Mouse (Mus musculus): ENCODE measurements around the gene Dvl1. TPM values are rescaled to one million over a fixed set of nuclear protein-coding genes. Genes with fewer than 3 reads are reported as not detected.

Dvl1 gene
- total RNA-seq, 2 experiments from 2014 or later, result 96.4 to 99.6 TPM

DNA sequence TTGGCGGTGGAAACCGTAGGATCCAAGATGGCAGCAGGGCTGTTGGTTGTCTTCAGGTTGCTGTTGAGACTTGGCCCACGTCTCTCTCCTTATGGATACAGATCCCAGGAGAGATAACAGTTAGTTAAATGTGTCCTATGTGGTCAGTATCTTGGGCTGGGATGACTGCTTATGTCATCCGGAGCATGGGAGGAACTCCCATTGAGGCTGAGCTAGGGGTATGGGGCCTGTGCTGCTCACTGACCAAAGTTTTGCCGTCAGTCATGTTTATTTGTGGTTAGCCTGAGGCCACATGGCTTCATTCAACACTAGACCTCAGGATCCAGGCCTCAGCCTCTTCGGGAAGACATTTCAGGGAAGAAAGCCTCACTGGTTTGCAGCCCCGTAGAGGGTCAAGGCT lies 24.2 kb downstream of the Dvl1 start:
- DNase-seq, result no peak

DNA sequence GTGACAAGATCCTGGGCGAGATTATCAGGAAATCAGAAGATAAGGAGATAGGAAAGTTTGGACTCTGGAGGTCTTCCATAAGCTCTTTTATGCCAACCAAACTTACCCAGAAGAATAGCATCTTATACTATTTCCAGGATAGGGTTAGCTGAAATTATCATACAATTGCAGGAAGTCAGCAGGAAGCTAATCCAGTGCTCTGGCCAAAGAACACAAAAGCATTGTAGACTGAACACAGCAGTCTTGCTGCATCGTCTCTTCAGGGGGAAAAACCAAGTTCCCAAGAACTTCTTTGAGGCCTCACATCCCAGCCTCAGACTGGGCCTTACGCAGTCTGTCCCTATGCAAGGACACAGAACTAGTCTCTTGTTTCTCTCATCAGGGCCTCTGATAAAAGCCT lies 36.4 kb downstream of the Dvl1 start:
- DNase-seq, result no peak

DNA sequence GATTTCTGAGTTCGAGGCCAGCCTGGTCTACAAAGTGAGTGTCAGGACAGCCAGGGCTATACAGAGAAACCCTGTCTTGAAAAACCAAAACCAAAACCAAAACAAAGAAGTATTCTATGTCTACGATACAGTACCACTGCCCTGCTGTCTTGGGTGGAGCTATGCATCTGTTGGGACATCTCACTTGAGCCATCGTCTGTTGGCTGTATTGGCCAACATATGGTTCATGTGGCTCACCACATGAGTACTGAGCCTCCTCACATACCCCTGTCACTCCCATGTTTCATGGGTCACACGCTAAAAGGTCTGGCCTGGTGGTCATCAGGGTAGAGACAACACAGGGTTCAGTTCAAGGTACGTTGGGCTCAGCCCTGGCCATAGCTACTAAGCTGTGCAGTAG lies 39.1 kb downstream of the Dvl1 start:
- no peak for DNase-seq

DNA sequence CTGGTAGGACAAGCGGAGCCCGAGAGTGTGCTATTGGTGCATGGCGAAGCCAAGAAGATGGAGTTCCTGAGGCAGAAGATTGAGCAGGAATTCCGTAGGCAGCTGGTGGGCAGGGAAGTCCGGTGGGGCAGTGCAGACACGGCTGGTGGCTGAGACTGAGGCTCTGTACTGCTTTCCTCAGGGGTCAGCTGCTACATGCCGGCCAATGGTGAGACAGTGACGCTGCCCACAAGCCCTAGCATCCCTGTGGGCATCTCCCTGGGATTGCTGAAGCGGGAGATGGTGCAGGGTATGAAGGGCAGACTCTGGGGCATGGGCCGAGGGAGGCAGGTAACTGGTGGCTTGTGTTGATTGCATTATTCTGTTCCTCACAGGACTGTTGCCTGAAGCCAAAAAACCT lies 40.5 kb downstream of the Dvl1 start:
- no peak for DNase-seq

DNA sequence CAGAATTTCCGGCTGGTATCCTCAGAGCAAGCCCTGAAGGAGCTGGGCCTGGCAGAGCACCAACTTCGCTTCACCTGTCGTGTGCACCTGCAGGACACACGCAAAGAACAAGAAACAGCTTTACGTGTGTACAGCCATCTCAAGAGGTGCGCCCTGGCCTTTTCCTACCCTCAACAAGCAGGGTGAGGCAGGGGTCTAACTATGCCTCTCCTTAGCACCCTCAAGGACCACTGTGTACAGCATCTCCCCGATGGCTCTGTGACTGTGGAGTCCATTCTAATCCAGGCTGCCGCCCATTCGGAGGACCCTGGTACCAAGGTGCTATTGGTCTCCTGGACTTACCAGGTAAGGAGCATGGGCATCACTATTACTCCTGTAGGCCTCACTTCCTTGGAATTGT lies 41.0 kb downstream of the Dvl1 start:
- DNase-seq, result no peak

DNA sequence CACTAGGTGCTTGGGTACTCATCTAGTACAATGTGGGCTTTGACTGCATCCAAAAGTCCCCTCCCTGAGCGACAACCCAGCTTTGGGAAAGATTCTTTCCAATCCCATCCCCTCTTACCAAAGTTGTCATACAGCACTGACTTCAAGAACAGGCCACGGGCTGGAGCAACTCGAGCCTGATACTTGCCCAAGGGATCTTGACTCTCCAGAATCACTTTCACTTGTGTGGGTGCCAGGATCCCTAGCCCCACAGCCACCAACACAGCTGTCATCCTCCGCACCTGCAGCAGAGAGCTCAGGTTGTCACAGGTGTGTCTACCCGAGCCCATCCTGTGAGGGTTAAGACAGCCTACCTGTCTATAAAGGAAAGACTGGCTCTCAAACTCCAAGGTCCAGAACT lies 42.1 kb downstream of the Dvl1 start:
- no peak for DNase-seq

DNA sequence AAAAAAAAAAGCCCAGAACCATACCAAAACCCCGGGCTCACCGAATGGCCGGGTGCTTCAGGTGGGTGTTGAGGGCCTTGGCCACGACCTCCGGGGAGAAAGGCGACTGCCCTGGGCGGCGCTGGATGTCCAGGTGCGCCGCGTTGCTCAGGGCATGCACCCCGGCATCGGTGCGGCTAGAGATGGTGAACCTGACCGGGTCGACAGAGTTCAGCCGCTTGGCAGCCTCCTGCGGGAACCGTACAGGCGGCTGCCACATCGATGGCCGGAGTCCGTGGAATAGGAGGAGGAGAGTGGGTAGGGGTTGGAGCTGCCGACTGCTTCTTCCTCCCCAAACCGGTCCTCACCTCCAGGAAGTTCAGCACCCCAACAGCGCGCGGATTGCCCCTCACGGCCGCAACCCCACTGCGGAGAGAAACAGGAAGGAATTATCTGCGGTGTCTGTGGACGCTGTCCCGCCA lies 43.8 kb downstream of the Dvl1 start:
- peak; percentile 31 for DNase-seq

DNA sequence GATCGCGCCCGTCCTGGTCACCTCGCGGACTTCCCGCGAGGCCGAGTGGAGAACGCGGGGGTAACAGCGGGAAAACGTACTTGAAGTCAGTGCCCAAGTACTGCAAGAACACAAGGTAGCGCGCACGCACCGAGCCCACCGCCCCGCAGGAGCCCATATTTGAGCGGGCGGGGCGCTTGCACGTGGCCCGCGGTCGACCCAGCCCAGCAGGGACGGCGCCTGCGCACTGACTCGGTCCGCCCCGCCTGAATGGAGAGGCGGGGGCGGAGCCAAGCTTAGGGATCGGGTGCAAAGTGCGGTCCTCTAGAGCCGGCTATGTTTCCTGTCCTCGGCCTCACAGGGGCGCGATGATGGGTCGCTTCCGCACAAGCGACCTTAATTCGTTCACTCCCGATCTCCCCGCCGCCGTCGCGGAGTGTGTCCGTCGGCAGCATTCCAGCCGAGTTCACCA lies 44.4 kb downstream of the Dvl1 start, which contains the start of the genes Pusl1 and Acap3:
Pusl1 (minus strand) TSS at position 231 of the 451 bp plus-strand sequence.
Acap3 (plus strand) TSS at position 272 of the 451 bp plus-strand sequence.
- peak; percentile 99 for DNase-seq

DNA sequence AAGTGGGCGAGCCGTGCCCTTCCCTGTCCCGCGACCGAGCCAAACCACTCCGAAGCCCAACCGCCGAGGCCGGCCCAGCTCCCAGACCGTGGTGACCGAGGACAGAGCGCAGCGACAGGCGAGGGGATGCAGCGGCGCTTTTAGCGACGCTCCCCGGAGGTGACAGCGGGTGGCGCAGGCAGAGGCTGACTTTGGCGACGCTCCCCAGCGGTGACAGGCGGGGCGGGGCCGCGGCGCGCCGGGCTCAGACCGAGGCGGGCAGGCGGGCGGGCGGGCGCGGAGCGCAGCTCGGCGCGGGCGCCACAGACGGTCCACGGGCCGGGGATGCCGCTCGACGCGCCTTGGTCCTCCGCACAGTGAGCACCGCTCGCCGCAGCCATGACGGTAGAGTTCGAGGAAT lies 44.8 kb downstream of the Dvl1 start:
- DNase-seq, result peak; percentile 90

DNA sequence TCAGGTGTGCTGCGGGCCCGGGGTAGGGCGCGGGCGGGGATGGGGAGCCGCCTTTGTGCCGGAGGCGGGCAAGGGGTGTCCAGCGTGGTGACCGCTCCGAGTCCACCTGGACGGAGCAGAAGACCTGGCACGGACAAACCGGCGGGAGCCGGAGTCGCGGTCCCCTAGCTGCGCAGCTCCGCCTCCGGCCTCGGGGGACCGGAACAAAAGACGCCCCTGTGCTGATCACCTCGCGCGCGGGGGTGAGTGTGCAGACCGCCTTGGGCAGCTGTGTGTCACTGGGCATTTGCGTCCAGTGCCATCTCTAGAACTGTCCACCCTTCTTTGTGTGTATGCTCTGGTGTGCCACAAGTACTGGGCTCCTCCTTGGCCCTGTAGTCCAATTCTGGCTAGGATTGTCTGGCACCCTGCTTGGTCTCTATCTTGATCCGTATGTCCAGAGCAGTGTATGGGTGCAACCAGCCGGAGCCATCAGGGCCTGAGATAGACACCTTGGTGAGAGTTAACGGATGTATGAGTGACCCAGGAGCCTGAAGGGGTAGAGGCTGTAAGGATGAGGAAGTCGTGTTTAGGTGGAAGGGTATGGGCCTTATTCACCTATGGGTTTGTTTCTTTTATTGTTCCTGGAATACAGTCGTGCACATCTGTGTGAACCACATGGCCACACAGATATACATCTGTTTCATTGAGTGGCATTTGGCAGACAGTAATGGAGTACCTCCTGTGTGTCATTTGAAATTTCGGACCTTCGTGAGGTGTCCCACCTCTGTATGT lies 45.4 kb downstream of the Dvl1 start:
- DNase-seq, result no peak

DNA sequence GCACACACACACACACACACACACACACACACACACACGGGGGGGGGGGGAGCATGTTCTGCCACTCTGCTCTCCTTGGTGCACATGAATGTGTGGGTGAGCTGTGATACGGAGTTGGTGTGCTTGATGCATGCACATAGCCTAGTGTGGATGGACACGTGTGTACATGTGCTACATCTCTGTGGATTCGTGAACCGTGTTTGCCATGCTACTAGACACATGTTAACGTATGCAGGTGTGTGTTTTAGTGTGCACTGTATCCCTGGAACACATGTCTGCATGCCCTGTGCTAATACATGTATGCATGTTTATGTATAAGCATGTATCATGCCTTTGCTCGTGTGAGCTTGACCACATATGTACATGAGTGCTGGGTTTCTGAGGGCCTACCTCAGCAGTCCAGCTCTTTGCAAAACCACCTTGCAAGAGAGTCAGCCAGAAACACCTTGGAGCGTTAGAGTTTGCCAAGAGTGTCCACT lies 46.0 kb downstream of the Dvl1 start:
- no peak for DNase-seq

DNA sequence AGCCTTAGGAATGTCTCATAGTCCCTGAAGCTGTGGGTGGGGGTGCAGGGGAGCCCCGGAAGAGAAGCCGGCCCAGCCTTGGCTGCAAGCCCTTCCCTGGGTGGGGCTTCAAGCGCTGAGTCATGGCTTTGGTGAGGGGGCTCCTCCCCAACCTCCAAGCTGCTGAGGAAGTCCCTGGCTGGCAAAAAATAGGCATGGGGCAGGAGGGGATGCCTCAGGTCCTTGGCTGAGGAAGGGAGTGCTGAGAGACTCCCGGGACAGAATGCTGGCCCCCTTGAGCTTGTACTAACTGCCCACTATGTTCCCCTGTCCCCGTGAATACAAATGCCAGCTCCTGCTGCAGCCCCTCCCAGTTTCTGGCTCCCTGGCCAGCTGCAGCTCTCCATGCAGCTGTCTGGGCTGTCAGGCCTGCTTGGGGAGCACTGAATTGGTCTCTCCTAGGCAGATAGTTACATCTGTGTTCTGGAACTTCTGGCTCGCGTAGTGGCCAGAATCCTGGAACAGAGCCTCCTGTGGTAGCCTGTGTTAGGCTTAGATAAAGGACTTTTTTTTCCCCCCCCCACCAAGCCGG lies 47.2 kb downstream of the Dvl1 start:
- DNase-seq, result peak; percentile 77

DNA sequence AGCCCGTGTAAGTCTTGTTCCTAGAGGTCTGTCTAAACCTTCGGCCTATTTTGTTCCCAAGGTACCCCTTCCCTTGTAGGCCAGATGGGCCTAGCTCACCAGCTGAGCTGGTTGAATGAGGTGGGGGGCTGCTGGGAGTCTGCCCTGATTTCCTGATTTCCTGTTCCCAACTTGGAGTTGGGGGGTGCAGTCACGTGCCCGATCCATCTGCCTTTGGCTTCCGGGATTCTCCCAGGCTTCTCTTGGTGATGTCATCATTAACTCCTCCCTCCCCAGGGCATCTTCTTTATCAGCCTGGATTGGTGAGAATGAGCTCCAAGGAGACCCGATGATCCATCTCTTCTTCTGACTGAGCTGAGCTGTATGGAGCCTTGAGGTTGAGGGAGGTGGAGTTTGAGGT lies 48.0 kb downstream of the Dvl1 start:
- peak; percentile 62 for DNase-seq

DNA sequence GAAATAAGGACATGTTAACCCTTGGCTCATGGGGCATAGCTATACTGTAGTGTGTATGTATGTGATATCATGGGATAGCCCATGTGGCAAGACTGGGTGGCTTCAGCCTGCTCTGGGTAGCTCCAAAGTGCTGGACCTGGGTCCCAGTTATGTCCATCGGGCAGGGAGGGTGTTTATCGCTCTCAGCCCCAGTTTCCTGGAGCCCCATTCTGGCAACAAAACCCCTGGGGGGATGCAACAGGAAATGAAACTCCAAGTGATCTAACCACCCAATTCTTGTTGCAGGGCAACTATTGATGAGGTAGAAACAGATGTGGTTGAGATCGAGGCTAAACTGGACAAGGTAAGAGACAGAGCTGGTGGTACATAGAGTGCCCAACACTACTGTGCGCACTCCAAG lies 48.6 kb downstream of the Dvl1 start:
- DNase-seq, result no peak

DNA sequence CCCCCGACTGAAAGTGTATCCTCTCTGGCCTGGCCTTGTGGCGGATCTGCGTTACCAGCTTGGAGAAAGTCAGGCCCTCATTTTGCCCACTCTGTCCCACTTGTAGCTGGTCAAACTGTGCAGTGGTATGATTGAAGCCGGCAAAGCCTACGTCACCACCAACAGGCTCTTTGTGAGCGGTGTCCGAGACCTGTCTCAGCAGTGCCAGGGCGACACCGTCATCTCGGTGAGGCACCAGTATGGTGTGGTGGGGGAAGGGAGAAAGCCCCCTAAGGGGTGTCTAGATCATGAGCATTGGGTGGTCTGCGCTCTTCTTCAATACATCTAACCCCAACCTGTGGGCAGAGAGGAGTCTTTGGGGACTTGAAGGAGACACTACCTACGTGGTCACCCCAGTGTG lies 49.3 kb downstream of the Dvl1 start:
- DNase-seq, result no peak

DNA sequence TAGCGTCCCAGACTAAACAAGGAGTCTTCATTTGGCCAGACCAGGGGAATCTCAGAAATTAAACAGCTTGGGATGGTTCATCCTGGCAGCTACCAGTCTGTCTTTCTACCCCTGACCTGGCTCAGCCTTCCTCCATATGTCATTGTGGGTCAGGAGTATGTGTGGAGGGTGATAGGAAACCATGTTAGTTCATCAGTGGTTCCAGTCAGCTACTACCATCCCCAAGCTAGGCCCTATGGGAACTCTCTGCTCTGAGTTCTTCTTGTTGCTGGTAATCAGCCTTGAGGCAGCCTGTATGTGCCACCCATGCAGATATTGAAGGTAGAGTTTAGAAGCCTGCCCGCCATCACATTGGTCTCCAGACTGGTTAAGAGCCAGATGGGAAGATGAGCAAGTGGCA lies 51.1 kb downstream of the Dvl1 start:
- DNase-seq, result no peak

DNA sequence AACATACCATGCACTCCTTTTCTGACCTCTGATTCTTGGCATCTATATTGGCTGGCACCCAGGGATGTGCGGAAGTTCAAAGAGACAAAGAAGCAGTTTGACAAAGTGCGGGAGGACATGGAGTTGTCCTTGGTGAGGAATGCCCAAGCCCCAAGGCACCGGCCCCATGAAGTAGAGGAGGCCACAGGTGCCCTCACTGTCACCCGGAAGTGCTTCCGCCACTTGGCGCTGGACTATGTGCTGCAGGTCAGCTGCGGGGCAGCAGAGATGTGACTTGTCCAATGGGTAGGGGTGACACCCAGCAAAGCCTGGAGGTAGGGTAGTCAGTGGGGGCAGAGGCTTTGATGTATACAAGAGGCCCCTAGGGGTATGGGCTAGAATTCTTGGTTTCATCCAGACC lies 52.2 kb downstream of the Dvl1 start:
- no peak for DNase-seq

DNA sequence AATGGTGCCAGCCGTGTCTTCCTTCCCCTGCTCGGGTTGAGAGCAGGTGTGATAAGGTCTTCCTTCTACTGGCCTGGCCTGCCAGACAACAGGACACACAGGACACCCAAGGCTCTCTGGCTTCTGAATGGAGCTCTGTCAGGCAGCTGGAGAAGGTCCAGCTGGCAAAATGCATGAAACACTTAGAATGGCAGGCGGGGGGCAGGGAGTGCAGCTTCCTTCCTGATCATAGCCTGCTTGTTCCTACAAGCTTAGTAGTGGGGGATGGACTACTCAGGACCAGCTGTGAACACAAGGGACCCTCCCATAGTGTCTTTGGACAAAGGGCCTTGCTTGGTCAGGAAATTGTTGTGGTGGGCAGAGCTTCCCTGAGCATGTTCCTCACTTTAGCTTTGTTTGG lies 54.0 kb downstream of the Dvl1 start:
- no peak for DNase-seq

DNA sequence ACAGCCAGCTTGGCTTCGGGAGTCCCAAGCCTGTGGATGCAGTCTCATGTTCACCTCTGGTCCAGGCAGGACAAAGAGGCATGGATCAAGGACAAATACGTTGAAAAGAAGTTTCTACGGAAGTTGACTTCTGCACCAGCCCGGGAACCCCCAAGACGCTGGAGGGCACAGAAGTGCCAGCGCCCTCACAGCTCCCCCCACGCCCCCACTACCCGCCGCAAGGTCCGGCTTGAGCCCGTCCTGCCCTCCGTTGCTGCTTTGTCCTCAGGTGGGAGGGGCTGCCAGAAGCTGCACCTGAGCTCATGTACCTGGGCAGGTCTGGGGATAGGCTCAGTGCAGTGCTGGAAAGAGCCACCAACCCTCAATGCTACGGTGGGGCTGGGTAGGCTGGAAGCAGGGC lies 56.0 kb downstream of the Dvl1 start:
- peak; percentile 4 for DNase-seq

DNA sequence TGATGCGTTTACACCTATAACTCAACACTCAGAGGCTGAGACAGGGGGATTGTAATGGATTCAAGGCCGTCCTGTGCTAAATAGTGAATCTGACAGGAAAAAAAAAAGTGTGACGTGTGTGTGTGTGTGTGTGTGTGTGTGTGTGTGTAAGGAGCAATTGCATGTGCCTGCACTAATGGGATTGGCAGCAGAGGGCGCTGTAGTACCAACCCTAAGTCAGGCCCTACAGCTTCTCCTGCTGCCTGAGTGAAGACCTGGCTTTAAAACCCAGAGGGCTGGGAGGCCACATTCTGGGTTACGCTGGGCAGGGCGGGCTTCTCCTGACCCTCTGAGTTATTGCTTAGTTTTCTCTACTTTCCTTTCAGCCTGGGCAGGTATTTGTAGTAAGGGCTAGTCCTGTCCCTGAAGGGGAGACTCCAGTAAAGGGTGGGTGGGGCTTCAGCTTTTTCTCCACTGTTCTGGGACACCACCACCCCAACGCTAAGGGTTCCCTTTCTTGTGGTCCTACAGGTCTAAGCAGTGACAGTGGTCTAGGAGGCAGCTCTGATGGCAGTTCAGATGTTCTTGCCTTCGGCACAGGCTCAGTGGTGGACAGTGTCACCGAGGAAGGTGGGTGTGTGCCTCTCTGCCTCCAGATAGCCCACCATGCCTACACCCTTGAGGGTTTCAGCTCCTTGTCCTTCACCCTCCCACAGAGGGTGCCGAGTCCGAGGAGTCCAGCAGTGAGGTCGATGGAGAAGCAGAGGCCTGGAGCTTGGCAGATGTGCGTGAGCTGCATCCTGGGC lies 57.3 kb downstream of the Dvl1 start:
- peak; percentile 28 for DNase-seq

DNA sequence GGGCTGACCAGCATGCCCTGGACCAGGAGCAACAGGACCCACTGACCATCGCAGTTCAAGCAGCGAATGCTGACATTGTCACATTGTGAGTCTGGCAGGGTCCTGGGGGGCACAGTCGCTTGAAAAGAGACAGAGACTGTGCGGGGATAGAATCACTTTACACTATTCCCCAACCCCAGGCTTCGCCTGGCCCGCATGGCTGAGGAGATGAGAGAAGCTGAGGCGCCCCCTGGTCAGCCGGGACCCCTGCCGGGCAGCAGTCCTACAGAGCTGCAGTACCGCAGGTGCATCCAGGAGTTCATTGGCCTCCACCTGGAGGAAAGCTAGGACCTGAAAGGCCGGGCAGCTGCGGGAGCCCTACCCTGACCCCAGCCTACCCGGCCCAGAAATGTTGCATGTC lies 58.4 kb downstream of the Dvl1 start:
- DNase-seq, result peak; percentile 6

DNA sequence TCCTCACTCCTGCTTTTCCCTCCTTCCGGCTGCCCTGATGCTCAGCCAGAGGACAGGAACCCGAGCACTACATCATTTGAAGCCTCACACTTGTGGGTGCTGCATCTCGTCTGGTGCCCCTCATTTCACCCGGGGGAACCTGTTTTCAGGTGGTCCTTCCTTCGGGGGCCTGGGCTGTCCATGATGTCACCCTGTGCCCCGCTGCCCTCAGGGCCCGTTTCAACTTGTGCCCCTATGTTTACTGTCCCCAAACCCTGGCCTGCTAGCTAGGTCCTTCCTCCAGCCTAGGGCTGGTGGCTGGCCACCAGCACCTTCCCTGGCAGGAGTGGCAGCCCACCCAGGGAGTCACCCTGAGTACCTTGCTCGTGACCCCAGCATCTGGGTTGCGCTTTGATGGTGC lies 58.9 kb downstream of the Dvl1 start:
- no peak for DNase-seq

DNA sequence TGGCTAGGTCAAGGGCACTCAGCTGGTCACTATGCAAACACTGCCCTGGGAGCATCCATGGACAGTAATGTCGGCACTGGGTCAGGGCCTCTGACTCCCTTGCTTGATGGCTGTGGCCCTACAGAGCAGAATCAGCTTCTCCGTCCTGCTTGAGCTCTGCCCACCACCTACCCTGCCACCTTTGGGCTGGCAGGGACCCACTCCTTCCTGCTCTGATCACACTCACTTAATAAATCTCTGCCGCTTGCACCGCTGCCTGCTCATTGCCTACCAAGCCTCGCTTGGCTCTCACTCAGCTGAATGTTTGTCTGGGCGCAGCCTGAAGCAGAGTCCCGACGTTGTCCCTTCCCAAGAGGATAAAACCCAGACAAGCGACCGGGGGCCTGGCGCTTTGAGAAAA lies 59.8 kb downstream of the Dvl1 start:
- peak; percentile 2 for DNase-seq
